Mouse (Mus musculus): ENCODE data around the gene Gm17359. TPM values are rescaled to one million over a fixed set of nuclear protein-coding genes. Genes with fewer than 3 reads are reported as not detected.

Gene Gm17359
- not detected for polyA plus RNA-seq (2015; fragmentation: Illumina TruSeq; extraction: RNeasy Lipid Tissue Mini Kit (QIAGEN cat#74804); ENCODE audit: insufficient read depth, low read depth, low replicate concordance)

DNA sequence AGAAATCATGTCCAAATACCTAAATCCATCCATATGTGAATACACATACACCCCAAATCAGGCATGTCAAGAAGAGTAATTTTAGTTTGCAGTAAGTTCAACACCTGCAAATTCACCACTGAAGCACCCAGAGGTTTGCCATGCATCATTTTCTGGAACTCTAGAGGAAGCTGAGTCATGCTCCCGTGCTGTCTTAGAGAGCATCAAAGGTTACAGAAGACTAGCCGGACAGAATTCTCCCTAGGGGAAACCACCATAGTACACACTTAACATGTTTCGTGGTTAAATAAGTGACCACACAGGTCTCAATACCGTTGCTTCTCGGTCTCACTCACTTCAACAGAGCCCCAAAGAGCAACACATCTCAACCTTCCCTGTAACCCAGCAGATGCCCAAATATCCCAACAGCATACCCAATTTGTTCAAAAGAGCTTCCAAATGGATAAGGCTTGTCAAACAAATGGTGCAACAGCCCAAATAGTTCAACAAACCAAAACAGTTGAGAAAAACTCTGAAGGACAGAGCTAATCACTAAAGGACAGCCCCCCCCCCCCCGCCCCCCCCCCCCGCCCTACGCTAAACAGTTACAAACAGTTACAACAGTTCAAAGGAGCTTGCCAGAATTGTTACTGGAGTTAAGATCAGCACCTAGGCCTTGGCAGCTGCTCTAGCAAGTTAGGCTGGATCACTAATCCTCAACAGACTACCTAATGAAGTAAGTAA, at the start of gene Gm17359:
Gene Gm17359 (plus strand): TSS at position 618 of the 723 bp plus-strand sequence.

Other genes starting within 250 kb of the Gm17359 start
- 3.3 TPM for gene Rapgef2, start 50.1 kb upstream of the Gm17359 start, polyA plus RNA-seq (2015; fragmentation: Illumina TruSeq; extraction: RNeasy Lipid Tissue Mini Kit (QIAGEN cat#74804); ENCODE audit: insufficient read depth, low read depth, low replicate concordance)
- gene Fnip2, start 231.1 kb downstream of the Gm17359 start, polyA plus RNA-seq (2015; fragmentation: Illumina TruSeq; extraction: RNeasy Lipid Tissue Mini Kit (QIAGEN cat#74804); ENCODE audit: insufficient read depth, low read depth, low replicate concordance), result 6.1 TPM